Mouse (Mus musculus) midbrain, postnatal 0 days (tissue): ENCODE data around the gene Erbb4. TPM values are rescaled to one million over a fixed set of nuclear protein-coding genes. Genes with fewer than 3 reads are reported as not detected.

Source experiments
- ATAC-seq: fragments of 200-750 bp; cut with Nextera tagmentation; 2 replicates; pipeline ENCODE4 v1.8.0; 2017; ENCODE audit warnings: moderate number of reproducible peaks, mild to moderate bottlenecking, moderate TSS enrichment, moderate library complexity; ENCODE audit not compliant: low FRiP score
- DNase-seq: peaks from one replicate; pipeline ENCODE4 v3.0.0-alpha.2; 2015; ENCODE audit warnings: low spot score
- H3K27ac ChIP-seq: fragments of 300-500 bp; sonication (generic); 2 replicates; pipeline ENCODE4 v1.5.1; 2014; ENCODE audit warnings: low read depth, mild to moderate bottlenecking, low read length, mixed read lengths
- H3K27me3 ChIP-seq: fragments of 300-500 bp; sonication (generic); 2 replicates; pipeline ENCODE4 v1.6.1; 2014; ENCODE audit warnings: low read length, control low read depth, mixed read lengths; ENCODE audit not compliant: insufficient read depth
- H3K36me3 ChIP-seq: fragments of 300-500 bp; sonication (generic); 2 replicates; pipeline ENCODE4 v1.6.1; 2014; ENCODE audit warnings: low read length, control low read depth, mixed read lengths; ENCODE audit not compliant: insufficient read depth
- H3K4me1 ChIP-seq: fragments of 300-500 bp; sonication (generic); 2 replicates; pipeline ENCODE4 v1.6.1; 2014; ENCODE audit warnings: mild to moderate bottlenecking, control low read depth, antibody characterized with exemption, low read length, mixed read lengths; ENCODE audit not compliant: insufficient read depth
- H3K4me2 ChIP-seq: fragments of 300-500 bp; sonication (generic); 2 replicates; pipeline ENCODE4 v1.6.1; 2014; ENCODE audit warnings: low read depth, mild to moderate bottlenecking, low read length, mixed read lengths; ENCODE audit not compliant: poor library complexity, severe bottlenecking
- H3K4me3 ChIP-seq: fragments of 300-500 bp; sonication (generic); 2 replicates; pipeline ENCODE4 v1.5.1; 2014; ENCODE audit warnings: low read depth, mild to moderate bottlenecking, low read length, moderate library complexity
- H3K9ac ChIP-seq: fragments of 300-500 bp; sonication (generic); replicated peaks from 2 replicates; pipeline ENCODE4 v1.6.1; 2014; ENCODE audit warnings: mild to moderate bottlenecking, low read length, moderate library complexity, mixed read lengths; ENCODE audit not compliant: poor library complexity, severe bottlenecking
- H3K9me3 ChIP-seq: fragments of 300-500 bp; sonication (generic); 2 replicates; pipeline ENCODE4 v1.6.1; 2016; ENCODE audit warnings: low read length, control low read depth
- CTCF ChIP-seq: IDR thresholded peaks from 2 replicates; pipeline ENCODE4 v1.5.1; 2016; ENCODE audit warnings: antibody characterized with exemption, mild to moderate bottlenecking
- WGBS: fragments of 180-500 bp; shearing (Covaris S2); extraction: QIAGEN DNeasy Blood & Tissue Kit; methylation state at CpG from one replicate; pipeline ENCODE4 v1.1.7; 2014; 5-methylcytosine and 5-hydroxymethylcytosine counted together
- polyA plus RNA-seq: library from polyadenylated mRNA; unstranded; fragments of >200 nt; fragmentation: Nextera tagmentation; extraction: Ambion mirVana; gene quantifications from 2 replicates; pipeline ENCODE4 v1.2.1, GENCODE M21; 2015
- total RNA-seq: library from RNA; depleted of rRNA; stranded (reverse); fragments of >200 nt; gene quantifications from 2 replicates; pipeline ENCODE4 v1.2.3, GENCODE M21; 2014

Gene Erbb4
- total and polyA plus RNA-seq, 2 experiments from 2014 or later: 7.8 to 33.5 TPM

DNA sequence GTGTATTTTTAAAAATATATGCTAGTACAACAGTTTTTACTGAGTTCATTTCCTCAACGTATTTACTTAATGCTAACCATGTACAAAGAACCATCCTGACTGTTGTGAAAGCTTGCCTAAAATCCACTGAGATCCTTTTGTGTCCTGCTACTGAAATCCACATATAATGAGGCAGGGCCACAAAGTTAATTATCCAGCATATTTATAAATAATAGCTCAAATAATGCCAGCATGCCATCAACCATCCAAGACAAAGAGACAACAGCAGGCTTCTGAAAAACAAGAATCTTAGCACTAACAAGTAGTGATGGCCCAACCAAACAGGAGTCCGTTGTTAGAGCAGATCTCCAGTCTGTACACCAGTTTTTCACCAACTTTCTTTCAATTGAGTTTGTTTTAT lies 215.8 kb downstream of the Erbb4 start:
- WGBS: 82% methylated on average over 2 of the region's 2 CpGs
- no peaks in the 10 kb centered on the region for H3K4me1 ChIP-seq
- H3K27ac ChIP-seq: no peak overlapping the region
- H3K9me3 ChIP-seq: no peaks in the 10 kb centered on the region
- no peak for DNase-seq
- no peak for ATAC-seq
- no peaks in the 10 kb centered on the region for H3K27me3 ChIP-seq
- TF ChIP-seq CTCF: no peak
- no peak overlapping the region for H3K4me3 ChIP-seq
- H3K9ac ChIP-seq: no peak overlapping the region
- no peaks in the 10 kb centered on the region for H3K36me3 ChIP-seq
- H3K4me2 ChIP-seq: no peak overlapping the region

- no peaks in the 10 kb centered on the region for H3K4me1 ChIP-seq
- H3K9me3 ChIP-seq: no peaks in the 10 kb centered on the region
- no peak for TF ChIP-seq CTCF
- H3K4me3 ChIP-seq: no peak overlapping the region
- DNase-seq: peak; percentile 83
- H3K27ac ChIP-seq: no peak overlapping the region
- H3K4me2 ChIP-seq: no peak overlapping the region
- WGBS: 58% methylated on average over 3 of the region's 3 CpGs
- no peak for ATAC-seq
- no peak overlapping the region for H3K9ac ChIP-seq
- no peaks in the 10 kb centered on the region for H3K36me3 ChIP-seq
- H3K27me3 ChIP-seq: no peaks in the 10 kb centered on the region
Measured at GRCm38 (mm10) chr1:68886823-68887222, 221.0 kb downstream of the Erbb4 start.

GRCm38 (mm10) chr1:68874954-68875353 lies 232.9 kb downstream of the Erbb4 start:
- H3K4me1 ChIP-seq: no peaks in the 10 kb centered on the region
- no peaks in the 10 kb centered on the region for H3K9me3 ChIP-seq
- no peak for ATAC-seq
- no peak overlapping the region for H3K4me2 ChIP-seq
- H3K4me3 ChIP-seq: no peak overlapping the region
- no peaks in the 10 kb centered on the region for H3K36me3 ChIP-seq
- no peak for TF ChIP-seq CTCF
- no peak overlapping the region for H3K9ac ChIP-seq
- no peak overlapping the region for H3K27ac ChIP-seq
- WGBS: 33% methylated on average over 8 of the region's 8 CpGs
- H3K27me3 ChIP-seq: no peaks in the 10 kb centered on the region
- no peak for DNase-seq

- no peak for ATAC-seq
Measured at GRCm38 (mm10) chr1:68873635-68874020, 234.2 kb downstream of the Erbb4 start.

DNA sequence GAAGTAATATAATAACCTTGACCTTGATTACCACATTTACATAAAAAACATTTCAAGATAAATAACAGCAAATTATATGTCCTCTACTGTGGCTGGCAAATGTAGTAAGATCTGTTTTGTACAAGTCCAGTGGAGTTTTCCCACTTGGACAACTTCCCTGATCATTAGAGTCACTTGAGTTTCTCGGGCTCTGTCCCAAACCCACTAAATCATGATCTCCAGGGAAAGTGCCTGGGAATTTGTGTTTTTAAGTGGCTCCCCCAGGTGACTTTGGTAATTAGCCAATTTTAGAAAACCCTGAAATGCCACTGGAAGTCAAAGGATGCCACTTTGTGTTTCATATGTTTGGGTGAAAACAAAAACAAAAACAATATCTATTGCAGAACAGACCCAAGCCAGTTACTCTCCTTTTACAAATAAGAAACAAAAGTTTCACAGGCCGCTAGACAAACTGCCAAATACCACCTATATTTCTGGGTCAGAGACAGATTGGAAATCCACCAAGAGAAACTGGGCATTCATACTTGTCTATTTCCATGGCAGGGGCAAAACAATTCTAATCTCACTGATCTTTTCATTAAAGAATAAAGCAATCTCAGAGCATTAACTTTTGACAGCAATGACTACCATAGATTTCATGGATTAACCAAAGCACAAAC lies 234.8 kb downstream of the Erbb4 start:
- peak; percentile 65 for DNase-seq
- no peak for ATAC-seq

More at GRCm38 (mm10) chr1:68873635-68874020, 234.2 kb downstream of the Erbb4 start:
- Histone ChIP-seq H3K4me2 (no peak overlapping the region), H3K4me3 (no peak overlapping the region), H3K9ac (no peak overlapping the region), H3K9me3 (no peaks in the 10 kb centered on the region), H3K27ac (no peak overlapping the region), H3K4me1 (no peaks in the 10 kb centered on the region), H3K36me3 (no peaks in the 10 kb centered on the region), H3K27me3 (no peaks in the 10 kb centered on the region)
- no peak for TF ChIP-seq CTCF
- no peak for DNase-seq
- 35% methylated on average over 1 of the region's 1 CpGs for WGBS

GRCm38 (mm10) chr1:68860341-68860740 lies 247.5 kb downstream of the Erbb4 start:
- Histone ChIP-seq H3K4me3 (no peak overlapping the region), H3K27ac (no peak overlapping the region), H3K36me3 (no peaks in the 10 kb centered on the region), H3K9me3 (no peaks in the 10 kb centered on the region), H3K27me3 (no peaks in the 10 kb centered on the region), H3K4me1 (no peaks in the 10 kb centered on the region), H3K4me2 (no peak overlapping the region), H3K9ac (no peak overlapping the region)
- TF ChIP-seq CTCF: no peak
- no peak for ATAC-seq
- no peak for DNase-seq
- WGBS: 79% methylated on average over 2 of the region's 2 CpGs

More for the DNA sequence above, 234.8 kb downstream of the Erbb4 start:
- no peak overlapping the region for H3K9ac ChIP-seq
- no peak overlapping the region for H3K4me3 ChIP-seq
- TF ChIP-seq CTCF: no peak
- H3K4me2 ChIP-seq: no peak overlapping the region
- H3K4me1 ChIP-seq: no peaks in the 10 kb centered on the region
- H3K9me3 ChIP-seq: no peaks in the 10 kb centered on the region
- no peak overlapping the region for H3K27ac ChIP-seq
- 46% methylated on average over 2 of the region's 2 CpGs for WGBS
- no peaks in the 10 kb centered on the region for H3K27me3 ChIP-seq
- no peaks in the 10 kb centered on the region for H3K36me3 ChIP-seq
